Mouse (Mus musculus): ENCODE results near the gene Ppp2r5c.

GRCm38 (mm10) chr12:110541001-110541400, 94.1 kb downstream of the Ppp2r5c start:
- TF ChIP-seq POLR2A (IDR thresholded peaks at IDR 0.05; ENCODE audit: low read depth, low read length) (no peak), CTCF (IDR thresholded peaks at IDR 0.05; ENCODE audit: extremely low read depth, insufficient read depth, insufficient read length, insufficient replicate concordance) (no peak)

Data from spleen, adult 2 months (tissue).